Mouse (Mus musculus) heart, embryonic 11.5 days (tissue): Measurements from ENCODE around the gene Junb. TPM values are rescaled to one million over a fixed set of nuclear protein-coding genes. Genes with fewer than 3 reads are reported as not detected.

ENCODE experiments used
- ATAC-seq: fragments of 200-750 bp; cut with Nextera tagmentation; replicated peaks from 2 replicates; pipeline ENCODE4 v1.8.0; 2017; ENCODE audit warnings: moderate library complexity; ENCODE audit not compliant: insufficient number of reproducible peaks, low FRiP score, low TSS enrichment
- H3K27ac ChIP-seq: fragments of 300-500 bp; sonication (generic); 2 replicates; pipeline ENCODE4 v1.5.1; 2014; ENCODE audit warnings: mild to moderate bottlenecking, low read depth, low read length
- H3K27me3 ChIP-seq: fragments of 300-500 bp; sonication (generic); 2 replicates; pipeline ENCODE4 v1.6.1; 2014; ENCODE audit warnings: mild to moderate bottlenecking, low read length, mixed read lengths; ENCODE audit not compliant: control insufficient read depth, insufficient read depth
- H3K36me3 ChIP-seq: fragments of 300-500 bp; sonication (generic); 2 replicates; pipeline ENCODE4 v1.6.1; 2014; ENCODE audit warnings: mild to moderate bottlenecking, low read length, moderate library complexity, mixed read lengths; ENCODE audit not compliant: control insufficient read depth, insufficient read depth
- H3K4me1 ChIP-seq: fragments of 300-500 bp; sonication (generic); 2 replicates; pipeline ENCODE4 v1.6.1; 2014; ENCODE audit warnings: low read length; ENCODE audit not compliant: control insufficient read depth, insufficient read depth
- H3K4me2 ChIP-seq: fragments of 300-500 bp; sonication (generic); 2 replicates; pipeline ENCODE4 v1.6.1; 2014; ENCODE audit warnings: mild to moderate bottlenecking, moderate library complexity
- H3K4me3 ChIP-seq: fragments of 300-500 bp; sonication (generic); 2 replicates; pipeline ENCODE4 v1.5.1; 2014; ENCODE audit warnings: low read depth, low read length
- H3K9ac ChIP-seq: fragments of 300-500 bp; sonication (generic); 2 replicates; pipeline ENCODE4 v1.6.1; 2014; ENCODE audit warnings: mild to moderate bottlenecking, low read depth, low read length, moderate library complexity
- H3K9me3 ChIP-seq: fragments of 300-500 bp; sonication (generic); replicated peaks from 2 replicates; pipeline ENCODE4 v1.6.1; 2016; ENCODE audit warnings: low read length; ENCODE audit not compliant: control insufficient read depth
- WGBS: fragments of 180-500 bp; shearing (Covaris S2); extraction: QIAGEN DNeasy Blood & Tissue Kit; methylation state at CpG from one replicate; pipeline ENCODE4 v1.1.7; 2014; ENCODE audit not compliant: insufficient replicate concordance; 5-methylcytosine and 5-hydroxymethylcytosine counted together
- polyA plus RNA-seq: library from polyadenylated mRNA; unstranded; fragments of >200 nt; fragmentation: Nextera tagmentation; extraction: Ambion mirVana; gene quantifications from 2 replicates; pipeline ENCODE4 v1.2.1, GENCODE M21; 2014

The Junb gene
- polyA plus RNA-seq, 1 experiment from 2014 or later: 7.6 TPM

GRCm38 (mm10) chr8:84970913-84971312, 7.6 kb downstream of the Junb start:
- 34% methylated on average over 5 of the region's 5 CpGs for WGBS
- ATAC-seq: peak; percentile 74
- H3K4me2 ChIP-seq: peak overlapping the region; percentile 92
- H3K4me3 ChIP-seq: peak overlapping the region; percentile 64
- peak overlapping the region; percentile 77 for H3K27ac ChIP-seq
- peaks cover 28% of the 10 kb centered on the region for H3K4me1 ChIP-seq
- H3K9me3 ChIP-seq: no peaks in the 10 kb centered on the region
- peak overlapping the region; percentile 97 for H3K9ac ChIP-seq
- H3K36me3 ChIP-seq: peaks cover 12% of the 10 kb centered on the region
- no peaks in the 10 kb centered on the region for H3K27me3 ChIP-seq

- 13% methylated on average over 21 of the region's 21 CpGs for WGBS
- peaks cover 25% of the 10 kb centered on the region for H3K4me1 ChIP-seq
- peak overlapping the region; percentile 64 for H3K4me3 ChIP-seq
- no peak for ATAC-seq
- H3K4me2 ChIP-seq: peak overlapping the region; percentile 92
- peaks cover 12% of the 10 kb centered on the region for H3K36me3 ChIP-seq
- H3K9ac ChIP-seq: peak overlapping the region; percentile 97
- H3K27ac ChIP-seq: peak overlapping the region; percentile 77
- no peaks in the 10 kb centered on the region for H3K9me3 ChIP-seq
- H3K27me3 ChIP-seq: no peaks in the 10 kb centered on the region
Observed at GRCm38 (mm10) chr8:84970135-84970790, 8.3 kb downstream of the Junb start.

GRCm38 (mm10) chr8:84969241-84970134, 9.0 kb downstream of the Junb start, which contains the start of the genes Gm49661, Prdx2 and Rnaseh2a:
Gene Gm49661 (minus strand): TSS chr8:84969433.
Gene Prdx2 (plus strand): TSS chr8:84969587.
Gene Rnaseh2a (minus strand): TSS chr8:84969767.
- H3K4me3 ChIP-seq: peak within 1 kb of the TSS; percentile 64
- peak; percentile 64 for ATAC-seq
- peaks cover 29% of the 10 kb centered on the region for H3K4me1 ChIP-seq
- WGBS: under 1% methylated on average over 56 of the region's 56 CpGs
- peak within 1 kb of the TSS; percentile 97 for H3K9ac ChIP-seq
- peak within 1 kb of the TSS; percentile 77 for H3K27ac ChIP-seq
- peaks cover 12% of the 10 kb centered on the region for H3K36me3 ChIP-seq
- H3K9me3 ChIP-seq: no peaks in the 10 kb centered on the region
- no peaks in the 10 kb centered on the region for H3K27me3 ChIP-seq
- peak within 1 kb of the TSS; percentile 92 for H3K4me2 ChIP-seq

GRCm38 (mm10) chr8:84968650-84969049, 9.9 kb downstream of the Junb start:
- H3K9me3 ChIP-seq: no peaks in the 10 kb centered on the region
- peak overlapping the region; percentile 97 for H3K9ac ChIP-seq
- no peak for ATAC-seq
- peaks cover 29% of the 10 kb centered on the region for H3K4me1 ChIP-seq
- 25% methylated on average over 2 of the region's 2 CpGs for WGBS
- no peaks in the 10 kb centered on the region for H3K27me3 ChIP-seq
- H3K4me2 ChIP-seq: peak overlapping the region; percentile 92
- peak overlapping the region; percentile 77 for H3K27ac ChIP-seq
- H3K4me3 ChIP-seq: peak overlapping the region; percentile 64
- H3K36me3 ChIP-seq: peaks cover 12% of the 10 kb centered on the region

GRCm38 (mm10) chr8:84967532-84968304, 10.8 kb downstream of the Junb start:
- Histone ChIP-seq H3K9ac (no peak overlapping the region), H3K27ac (no peak overlapping the region), H3K4me1 (peaks cover 29% of the 10 kb centered on the region), H3K4me2 (peak overlapping the region; percentile 92; the same call in 1 of the 2 replicates), H3K9me3 (no peaks in the 10 kb centered on the region), H3K36me3 (peaks cover 12% of the 10 kb centered on the region), H3K4me3 (no peak overlapping the region), H3K27me3 (no peaks in the 10 kb centered on the region)
- 83% methylated on average over 13 of the region's 13 CpGs for WGBS
- no peak for ATAC-seq

GRCm38 (mm10) chr8:84966603-84967002, 11.9 kb downstream of the Junb start:
- Histone ChIP-seq H3K4me2 (peak overlapping the region; percentile 87), H3K9ac (no peak overlapping the region; the same call in 1 of the 2 replicates), H3K4me3 (peak overlapping the region; percentile 65; the same call in 1 of the 2 replicates), H3K9me3 (no peaks in the 10 kb centered on the region), H3K27me3 (no peaks in the 10 kb centered on the region), H3K27ac (peak overlapping the region; percentile 72), H3K4me1 (peaks cover 29% of the 10 kb centered on the region), H3K36me3 (peaks cover 7% of the 10 kb centered on the region)
- 21% methylated on average over 3 of the region's 3 CpGs for WGBS
- no peak for ATAC-seq

- no peaks in the 10 kb centered on the region; the same call in none of the 2 replicates for H3K36me3 ChIP-seq
- under 1% methylated on average over 41 of the region's 41 CpGs for WGBS
Observed at GRCm38 (mm10) chr8:84965731-84966291, 12.7 kb downstream of the Junb start.

GRCm38 (mm10) chr8:84963952-84964351, 14.6 kb downstream of the Junb start:
- WGBS: 79% methylated on average over 4 of the region's 4 CpGs
- Histone ChIP-seq H3K36me3 (peaks cover 7% of the 10 kb centered on the region), H3K4me3 (no peak overlapping the region), H3K9ac (no peak overlapping the region), H3K27me3 (no peaks in the 10 kb centered on the region), H3K4me1 (peaks cover 18% of the 10 kb centered on the region), H3K4me2 (no peak overlapping the region), H3K9me3 (no peaks in the 10 kb centered on the region), H3K27ac (no peak overlapping the region)
- no peak for ATAC-seq

More at GRCm38 (mm10) chr8:84965731-84966291, 12.7 kb downstream of the Junb start:
- Histone ChIP-seq H3K27me3 (no peaks in the 10 kb centered on the region), H3K9me3 (no peaks in the 10 kb centered on the region), H3K4me3 (peak overlapping the region; percentile 65), H3K4me2 (peak overlapping the region; percentile 87), H3K9ac (peak overlapping the region; percentile 70), H3K4me1 (peaks cover 23% of the 10 kb centered on the region), H3K27ac (peak overlapping the region; percentile 58)
- ATAC-seq: peak; percentile 85
